Mouse (Mus musculus) left cerebral cortex, adult 11 months (tissue): ENCODE data around the gene Donson.

Experiments
- DNase-seq: peaks from one replicate; pipeline ENCODE4 v3.0.0; 2022; ENCODE audit warnings: low spot score

The Donson gene

GRCm38 (mm10) chr16:91688619-91689334 is at the start of gene Donson:
TSS of gene Donson (minus strand) at chr16:91688770.
- peak; percentile 81 for DNase-seq

DNA sequence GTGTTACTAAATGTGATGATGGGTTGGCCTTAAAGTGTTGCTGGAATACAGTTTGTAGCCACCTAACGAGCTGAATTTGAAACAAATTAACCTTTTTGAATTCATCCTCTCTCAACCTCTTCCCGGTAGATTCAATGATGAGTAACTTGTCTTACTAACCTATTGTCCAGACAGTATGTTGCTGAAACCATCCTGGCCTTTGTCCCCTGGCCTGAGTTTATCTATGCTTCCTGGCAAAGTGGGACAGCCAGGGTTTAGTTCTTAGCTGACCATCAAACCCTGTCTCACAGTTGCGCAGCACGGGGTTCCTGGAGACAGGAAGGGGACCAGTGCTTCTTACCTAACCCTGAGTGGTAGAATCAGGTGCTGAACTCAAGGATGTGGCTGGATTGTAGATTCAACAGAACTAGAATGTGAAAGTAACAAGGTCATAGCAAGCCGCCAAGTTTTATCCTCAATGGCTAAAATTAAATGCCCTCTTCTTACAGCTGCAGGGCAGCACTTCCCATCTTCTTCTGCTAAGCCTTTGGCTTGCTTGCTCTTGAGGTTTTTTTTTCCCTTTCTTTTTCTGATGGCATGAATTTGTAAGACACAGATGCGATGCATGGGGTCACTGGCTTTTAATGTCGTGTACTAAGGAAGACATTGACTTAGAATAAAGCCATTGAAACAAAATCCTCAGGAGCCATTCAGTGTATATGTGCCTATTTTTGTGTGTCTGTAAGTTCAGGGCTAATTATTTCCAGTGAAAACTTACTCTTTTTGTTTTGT is 47.7 kb upstream of the Donson start:
- no peak for DNase-seq

DNA sequence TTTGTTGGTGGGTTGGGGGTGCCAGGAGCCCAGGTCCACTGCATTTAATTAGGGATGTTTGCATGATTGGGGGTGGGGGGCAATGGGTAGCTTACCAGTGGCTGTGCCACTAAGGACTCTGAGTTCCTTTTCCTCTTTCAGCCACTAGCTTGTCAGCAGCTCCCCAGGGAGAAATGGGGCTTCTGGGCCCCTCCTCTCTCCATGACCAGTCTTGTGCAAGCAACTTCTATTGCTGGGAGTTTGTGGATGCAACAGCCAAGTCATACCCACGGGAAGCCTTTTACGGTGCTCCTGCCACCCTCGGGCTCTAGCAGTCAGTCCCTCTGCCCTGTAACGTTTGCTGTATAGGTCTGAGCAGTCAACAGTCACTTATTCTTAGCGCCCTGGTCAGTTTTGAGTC is 46.2 kb upstream of the Donson start:
- no peak for DNase-seq

GRCm38 (mm10) chr16:91732816-91733215 is 44.2 kb upstream of the Donson start:
- no peak for DNase-seq

GRCm38 (mm10) chr16:91730446-91730845 is 41.9 kb upstream of the Donson start:
- no peak for DNase-seq

DNA sequence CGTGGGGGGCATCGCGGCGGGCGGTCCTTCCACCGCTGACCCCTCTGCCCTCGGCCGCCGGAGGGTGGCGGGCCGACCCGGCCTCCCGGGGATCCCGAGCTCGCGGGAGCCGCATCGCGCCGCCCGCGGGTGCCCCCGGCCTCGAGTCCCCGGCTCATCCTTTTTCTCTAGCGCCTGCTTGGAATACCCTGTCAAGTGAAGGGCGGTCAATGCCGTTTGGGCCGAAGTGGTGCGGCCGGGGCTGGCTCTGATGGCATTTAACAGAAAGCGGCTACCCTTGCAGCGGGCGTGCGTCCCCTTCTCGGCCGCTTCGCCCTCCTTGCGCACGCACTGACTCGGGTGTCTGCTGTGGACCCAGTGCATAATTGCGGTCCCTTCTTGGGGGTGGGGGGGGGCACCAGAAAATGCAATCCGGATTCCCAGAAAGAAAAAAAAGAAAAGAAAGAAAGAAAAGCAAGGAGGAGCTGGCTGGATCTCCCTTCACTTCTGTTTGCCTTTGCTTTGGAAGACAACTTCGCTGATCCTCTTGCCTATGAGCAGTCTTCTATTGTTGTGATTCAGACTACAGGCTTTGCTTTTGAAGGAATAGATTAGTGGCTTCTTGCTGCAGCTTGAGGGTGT is 41.4 kb upstream of the Donson start:
- no peak for DNase-seq

GRCm38 (mm10) chr16:91729066-91729482 is 40.5 kb upstream of the Donson start, which contains the start of gene Itsn1:
TSS of gene Itsn1 (plus strand) at chr16:91729281.
- DNase-seq = peak; percentile 98

- peak; percentile 99 for DNase-seq
These were observed 39.8 kb upstream of the Donson start, which contains the start of gene Cryzl1 for GRCm38 (mm10) chr16:91728123-91729065. TSS of gene Cryzl1 (minus strand) at chr16:91728975.

- DNase-seq = no peak
These were observed 38.9 kb upstream of the Donson start for GRCm38 (mm10) chr16:91727433-91727832.

DNA sequence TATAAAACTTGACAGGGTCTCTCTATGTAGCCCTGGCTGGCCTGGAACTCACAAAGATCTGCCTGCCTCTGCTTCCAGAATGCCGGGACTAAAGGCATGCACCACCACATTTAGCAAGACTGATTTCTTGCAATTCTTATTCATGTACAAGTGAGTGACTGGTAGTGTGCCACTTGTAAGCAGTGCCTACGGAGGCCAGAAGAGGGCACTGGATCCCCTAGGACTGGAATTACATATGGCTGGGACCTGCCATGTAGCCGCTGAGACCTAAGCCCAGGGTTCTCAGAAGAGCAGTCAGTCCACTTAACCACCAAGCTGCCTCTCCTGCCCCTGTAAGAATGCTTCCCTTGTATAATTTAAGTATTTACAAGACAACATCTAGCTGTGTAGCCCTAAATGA is 35.7 kb upstream of the Donson start:
- DNase-seq = no peak

DNA sequence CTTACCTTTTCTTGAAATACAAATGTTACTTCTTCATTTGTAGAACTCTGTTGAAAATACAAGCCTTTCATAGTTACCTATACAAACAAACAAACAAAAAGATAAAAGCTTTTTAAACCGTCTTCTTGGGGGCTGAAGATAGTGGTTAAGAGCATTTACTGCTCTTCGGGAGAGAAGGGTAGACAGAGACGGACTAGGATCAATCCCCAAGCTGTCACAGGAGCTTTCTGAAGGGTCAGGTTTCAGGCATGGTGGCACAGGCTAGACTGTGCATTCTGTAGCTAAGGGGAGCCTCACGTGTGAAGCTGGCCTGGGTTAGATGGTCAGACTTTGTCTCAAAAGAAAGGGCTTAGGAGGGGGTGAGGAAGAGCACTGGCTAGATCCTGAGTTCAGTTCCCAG is 28.8 kb upstream of the Donson start:
- DNase-seq = no peak

DNA sequence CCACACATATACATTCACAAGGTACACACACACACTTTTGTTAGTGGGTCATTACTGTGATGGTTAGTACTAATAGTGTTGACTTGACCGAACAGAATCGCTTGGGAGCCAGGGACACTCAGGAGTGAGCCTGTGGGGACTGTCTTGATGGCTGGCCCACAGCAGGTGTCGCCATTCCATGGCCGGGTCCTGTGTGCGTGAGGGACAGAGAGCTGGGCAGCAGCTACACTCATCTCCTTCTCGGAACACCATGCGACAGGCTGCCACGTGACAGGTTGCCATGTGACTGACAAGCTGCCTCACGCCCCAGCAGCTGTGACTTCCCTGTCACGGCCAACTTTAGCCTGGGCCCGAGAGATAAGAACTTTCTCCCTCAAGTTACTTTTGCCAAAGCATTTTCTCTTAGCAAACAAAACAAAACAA is 28.4 kb upstream of the Donson start:
- DNase-seq = no peak

DNA sequence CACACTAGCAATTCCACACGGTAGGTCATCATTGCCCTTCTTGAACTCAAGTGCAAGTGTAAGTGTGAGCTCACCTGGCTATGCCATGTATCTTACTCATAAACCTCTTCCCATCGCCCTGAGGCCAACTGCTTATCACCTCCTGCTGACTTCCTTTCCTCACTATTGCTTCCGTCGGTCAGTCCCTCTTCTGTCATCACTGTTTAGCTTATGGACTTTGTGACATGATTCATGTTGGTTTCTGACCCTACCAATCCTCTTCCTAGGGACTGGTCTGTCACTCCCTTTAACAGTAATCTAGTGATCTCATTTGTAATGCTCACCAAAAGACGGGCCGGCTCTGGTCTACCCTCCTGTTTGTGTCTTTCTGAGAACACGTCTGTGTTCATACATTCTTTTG is 21.7 kb upstream of the Donson start:
- DNase-seq = no peak

DNA sequence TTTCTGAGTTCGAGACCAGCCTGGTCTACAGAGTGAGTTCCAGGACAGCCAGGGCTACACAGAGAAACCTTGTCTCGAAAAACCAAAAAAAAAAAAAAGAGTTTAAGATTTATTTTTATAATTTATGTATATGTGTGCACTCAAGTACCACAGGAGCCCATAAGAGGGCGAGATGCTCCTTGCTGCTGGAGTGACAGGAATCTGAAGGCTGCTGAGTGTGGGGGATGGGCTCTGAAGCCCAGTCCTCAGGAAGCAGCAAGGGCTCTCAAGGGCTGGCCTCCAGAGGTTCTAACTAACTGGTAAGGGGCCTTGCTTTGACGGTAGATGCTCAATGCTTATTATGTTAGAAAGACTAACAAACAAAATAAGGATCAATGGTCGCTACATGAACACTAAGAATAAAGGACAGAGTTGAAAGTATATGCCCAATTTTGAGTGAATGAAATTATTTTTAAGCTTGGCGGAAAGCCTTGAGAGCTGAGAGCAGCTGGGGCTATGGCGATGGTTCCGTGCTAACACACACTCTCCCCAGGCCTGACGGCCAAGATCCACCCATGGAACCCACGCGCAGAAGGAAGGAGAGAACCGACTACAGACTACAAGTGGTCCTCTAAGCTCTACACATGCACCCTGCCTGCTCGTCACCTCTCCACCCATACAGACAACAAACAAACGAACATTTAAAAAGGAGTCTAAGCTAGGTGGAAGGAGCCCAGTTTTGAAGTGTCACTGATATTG is 16.2 kb upstream of the Donson start:
- no peak for DNase-seq

DNA sequence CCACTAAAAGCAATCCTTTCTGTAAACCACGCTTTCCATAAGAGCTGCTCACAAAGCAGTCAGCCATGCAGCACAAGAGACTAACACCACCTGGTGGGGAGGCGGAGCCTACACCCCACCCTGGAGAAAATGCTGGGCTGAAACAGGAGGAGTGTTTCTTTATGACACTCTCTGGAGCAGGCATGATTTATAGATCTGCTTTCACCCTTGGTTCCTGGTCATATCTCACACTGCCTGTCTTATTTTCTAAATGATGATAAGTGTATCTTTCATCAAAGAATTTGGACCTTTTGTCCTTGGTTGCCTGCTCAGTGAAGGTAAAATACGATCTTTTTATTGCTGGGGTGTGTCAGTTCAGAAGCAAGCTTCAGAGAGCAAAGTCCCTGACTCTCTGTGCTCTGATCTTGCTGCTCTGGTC is 14.2 kb upstream of the Donson start:
- no peak for DNase-seq

DNA sequence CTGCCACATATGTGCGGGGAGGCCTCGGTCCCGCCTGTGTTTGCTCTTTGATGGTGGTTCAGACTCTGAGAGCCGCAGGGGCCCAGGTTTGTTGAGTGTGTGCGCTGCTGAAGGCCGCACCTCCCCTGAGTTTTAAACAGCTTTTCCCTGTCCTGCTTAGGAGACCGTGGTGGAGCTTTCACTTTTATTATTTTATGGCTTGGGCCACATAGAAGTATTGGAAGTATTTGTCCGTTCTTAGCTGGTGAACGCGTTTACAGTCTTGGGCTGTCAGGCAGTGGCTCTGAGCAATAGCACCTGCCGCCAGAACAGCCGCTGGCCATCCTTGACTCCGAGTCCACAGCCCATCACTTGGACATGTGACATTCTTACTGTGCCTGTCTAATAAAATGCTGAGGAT is 13.3 kb upstream of the Donson start:
- no peak for DNase-seq

DNA sequence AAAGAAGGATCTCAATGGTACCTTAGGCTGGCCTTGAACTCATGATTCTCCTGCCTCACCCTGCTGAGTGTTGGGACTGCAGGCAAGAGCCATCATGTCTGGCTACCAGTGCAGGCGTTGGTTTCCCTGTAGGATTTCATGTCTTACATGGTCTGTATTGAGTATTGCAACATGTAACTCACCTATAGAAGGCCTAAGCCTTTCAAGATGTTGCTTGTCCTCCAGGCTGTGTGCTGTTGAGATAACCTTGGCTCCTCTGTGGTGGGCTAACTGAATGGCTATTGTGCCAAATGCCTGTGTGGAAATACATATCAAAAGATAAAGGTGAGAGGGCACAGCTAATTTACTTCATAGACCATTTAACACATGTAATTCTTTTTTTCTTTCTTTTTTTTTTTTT is 10.4 kb upstream of the Donson start:
- DNase-seq = no peak

- no peak for DNase-seq
These were observed 6.7 kb upstream of the Donson start for GRCm38 (mm10) chr16:91695108-91695755.

DNA sequence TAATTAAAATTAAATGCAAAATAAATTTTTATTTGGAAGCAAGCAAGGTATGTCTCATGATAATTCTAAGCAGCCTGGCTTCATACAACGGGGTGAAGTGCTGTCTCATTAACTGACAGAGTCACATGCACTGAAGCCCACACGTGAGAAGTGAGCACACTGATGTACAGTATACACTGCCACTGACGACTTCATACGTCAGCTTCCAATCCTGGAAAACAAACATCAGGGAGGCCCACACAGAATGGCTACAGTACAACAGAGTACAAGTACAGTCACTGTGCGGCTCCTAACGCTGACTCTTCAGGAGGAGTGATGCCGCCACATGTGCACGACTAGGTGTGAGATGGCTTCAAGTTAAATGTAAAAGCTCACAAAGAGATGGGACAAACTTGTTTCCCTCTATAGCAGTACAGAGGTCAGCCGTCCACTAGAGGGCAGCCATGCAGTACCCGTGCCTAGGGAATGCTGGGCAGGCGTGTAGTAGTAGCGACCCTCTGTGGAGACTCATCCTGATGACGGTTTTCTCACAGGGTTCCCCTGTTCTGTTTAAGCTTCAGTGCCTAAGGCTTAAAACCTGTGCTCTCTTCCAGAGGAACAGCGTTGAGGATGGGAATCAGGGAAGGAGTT is 6.0 kb upstream of the Donson start:
- DNase-seq = peak; percentile 52

DNA sequence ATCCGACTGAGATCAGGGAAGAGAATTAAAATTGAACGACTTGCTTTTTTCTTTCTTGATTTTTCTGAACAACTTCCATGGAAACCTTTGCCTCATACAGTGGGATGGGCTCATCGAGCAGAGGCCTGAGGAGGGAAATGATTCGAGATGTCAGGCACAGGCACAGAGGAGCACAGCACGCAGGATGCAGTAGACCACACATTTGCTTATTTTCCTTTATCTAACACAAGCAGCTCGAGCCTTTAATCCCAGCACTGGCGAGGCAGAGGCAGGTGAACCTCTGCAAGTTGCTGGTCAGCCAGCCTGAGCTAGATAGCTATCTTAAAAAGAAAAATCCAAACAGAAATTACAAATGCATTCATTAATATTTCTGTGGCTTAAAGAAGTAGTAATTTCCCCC is 1.2 kb upstream of the Donson start:
- no peak for DNase-seq
